Mouse (Mus musculus) stomach, embryonic 16.5 days (tissue): Measurements from ENCODE around the gene Arid2. TPM values are rescaled to one million over a fixed set of nuclear protein-coding genes. Genes with fewer than 3 reads are reported as not detected.
A peak's percentile ranks its signal among the peaks of the same experiment; 100 is the strongest.

Experiments
- ATAC-seq: fragments of 200-750 bp; cut with Nextera tagmentation; 2 replicates; pipeline ENCODE4 v1.8.0; 2017; ENCODE audit warnings: moderate number of reproducible peaks, moderate TSS enrichment; ENCODE audit not compliant: insufficient read depth, low FRiP score
- H3K27ac ChIP-seq: fragments of 300-500 bp; sonication (generic); 2 replicates; pipeline ENCODE4 v1.5.1; 2014; ENCODE audit warnings: low read length
- H3K27me3 ChIP-seq: fragments of 300-500 bp; sonication (generic); 2 replicates; pipeline ENCODE4 v1.6.1; 2014; ENCODE audit warnings: low read length, control low read depth, mixed read lengths; ENCODE audit not compliant: control insufficient read depth, insufficient read depth
- H3K36me3 ChIP-seq: fragments of 300-500 bp; sonication (generic); 2 replicates; pipeline ENCODE4 v1.6.1; 2014; ENCODE audit warnings: low read length; ENCODE audit not compliant: control insufficient read depth, insufficient read depth
- H3K4me1 ChIP-seq: fragments of 300-500 bp; sonication (generic); 2 replicates; pipeline ENCODE4 v1.6.1; 2014; ENCODE audit warnings: low read length, control low read depth, mixed read lengths; ENCODE audit not compliant: control insufficient read depth, insufficient read depth
- H3K4me2 ChIP-seq: fragments of 300-500 bp; sonication (generic); 2 replicates; pipeline ENCODE4 v1.6.1; 2014; ENCODE audit warnings: low read depth, low read length, mixed read lengths
- H3K4me3 ChIP-seq: fragments of 300-500 bp; sonication (generic); replicated peaks from 2 replicates; pipeline ENCODE4 v1.5.1; 2014; ENCODE audit warnings: mild to moderate bottlenecking, low read length
- H3K9ac ChIP-seq: fragments of 300-500 bp; sonication (generic); 2 replicates; pipeline ENCODE4 v1.6.1; 2014; ENCODE audit warnings: low read length
- H3K9me3 ChIP-seq: fragments of 300-500 bp; sonication (generic); replicated peaks from 2 replicates; pipeline ENCODE4 v1.6.1; 2016; ENCODE audit warnings: low read length, control low read depth; ENCODE audit not compliant: control insufficient read depth
- WGBS: fragments of 180-500 bp; shearing (Covaris S2); extraction: QIAGEN DNeasy Blood & Tissue Kit; methylation state at CpG from one replicate; pipeline ENCODE4 v1.1.7; 2014; 5-methylcytosine and 5-hydroxymethylcytosine counted together
- polyA plus RNA-seq: library from polyadenylated mRNA; unstranded; fragments of >200 nt; fragmentation: Nextera tagmentation; extraction: Ambion mirVana; gene quantifications from 2 replicates; pipeline ENCODE4 v1.2.1, GENCODE M21; 2015

Arid2 gene
- polyA plus RNA-seq, 1 experiment from 2014 or later: 19.7 TPM

DNA sequence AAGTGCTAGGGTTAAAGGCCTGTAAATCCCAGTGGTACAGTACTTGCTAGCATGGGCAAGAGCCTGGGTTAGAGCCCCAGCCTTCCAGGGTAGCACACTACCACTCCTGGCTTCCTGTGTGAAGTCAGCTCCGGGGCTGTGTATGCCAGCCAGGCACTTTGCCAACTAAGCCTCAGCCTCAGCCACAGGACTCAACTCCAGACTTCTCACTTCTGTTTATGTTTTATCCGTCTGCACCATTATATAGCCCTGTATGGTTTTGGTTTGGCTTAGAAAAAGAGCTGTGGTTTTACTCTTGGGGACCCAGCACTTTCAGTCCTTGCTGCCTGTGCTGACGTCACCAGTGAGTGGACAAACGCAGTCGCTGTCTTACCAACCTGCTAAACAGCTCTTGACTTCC, 89.9 kb downstream of the Arid2 start:
- H3K27ac ChIP-seq: peak overlapping the region; percentile 64; the same call in 1 of the 2 replicates
- no peak overlapping the region for H3K9ac ChIP-seq
- no peak overlapping the region for H3K4me2 ChIP-seq
- H3K4me1 ChIP-seq: no peaks in the 10 kb centered on the region
- peaks cover 7% of the 10 kb centered on the region; the same call in 1 of the 2 replicates for H3K36me3 ChIP-seq
- WGBS: 63% methylated on average over 5 of the region's 5 CpGs
- H3K27me3 ChIP-seq: no peaks in the 10 kb centered on the region
- H3K4me3 ChIP-seq: no peak overlapping the region
- ATAC-seq: peak; percentile 44; the same call in 1 of the 2 replicates
- H3K9me3 ChIP-seq: no peaks in the 10 kb centered on the region

DNA sequence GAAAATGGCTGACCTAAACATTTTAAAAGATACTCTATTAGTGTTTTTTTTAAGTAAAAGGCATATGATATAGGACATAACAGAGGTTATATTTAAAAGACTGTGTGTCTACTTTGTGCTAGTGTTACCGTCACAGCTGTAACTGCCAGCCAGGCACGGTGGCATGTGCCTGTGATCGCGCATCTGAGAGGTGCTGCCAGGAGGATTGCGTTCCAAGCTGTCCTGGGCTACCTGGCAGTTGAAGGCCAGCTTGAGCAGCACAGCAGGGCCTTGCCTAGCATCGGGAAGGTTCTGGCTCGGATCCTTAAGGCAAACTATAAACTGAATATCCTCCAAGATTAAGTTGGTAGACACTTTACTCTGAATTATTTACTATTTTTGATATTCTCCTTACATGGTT, 90.4 kb downstream of the Arid2 start:
- Histone ChIP-seq H3K9ac (no peak overlapping the region), H3K4me2 (no peak overlapping the region), H3K27me3 (no peaks in the 10 kb centered on the region), H3K4me3 (no peak overlapping the region), H3K36me3 (peaks cover 3% of the 10 kb centered on the region; the same call in 1 of the 2 replicates), H3K9me3 (no peaks in the 10 kb centered on the region), H3K27ac (peak overlapping the region; percentile 64), H3K4me1 (no peaks in the 10 kb centered on the region)
- no peak for ATAC-seq
- 85% methylated on average over 7 of the region's 7 CpGs for WGBS

DNA sequence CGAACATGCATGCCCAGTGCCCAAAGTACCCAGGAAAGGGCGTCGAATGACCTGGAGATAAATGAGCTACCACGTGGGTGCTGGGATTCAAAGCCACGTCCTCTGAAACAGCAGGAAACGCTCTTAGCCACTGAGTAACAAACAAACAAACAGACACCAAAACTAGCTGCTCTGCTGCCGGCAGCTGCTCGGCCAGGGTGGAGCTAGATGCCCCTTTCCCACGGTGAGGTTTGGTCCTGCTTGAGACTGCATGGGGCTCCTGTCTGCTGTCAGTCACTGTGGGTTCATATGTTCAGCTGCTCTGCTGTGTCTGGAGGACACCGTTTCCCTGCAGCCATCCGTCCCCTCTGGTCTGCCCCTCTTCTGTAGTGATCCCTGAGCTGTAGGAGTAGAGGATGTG, 94.9 kb downstream of the Arid2 start:
- Histone ChIP-seq H3K36me3 (peaks cover 6% of the 10 kb centered on the region; the same call in 1 of the 2 replicates), H3K27ac (no peak overlapping the region), H3K27me3 (no peaks in the 10 kb centered on the region), H3K9ac (no peak overlapping the region), H3K4me2 (no peak overlapping the region), H3K9me3 (no peaks in the 10 kb centered on the region), H3K4me1 (no peaks in the 10 kb centered on the region), H3K4me3 (no peak overlapping the region)
- WGBS: 81% methylated on average over 11 of the region's 11 CpGs
- no peak for ATAC-seq

DNA sequence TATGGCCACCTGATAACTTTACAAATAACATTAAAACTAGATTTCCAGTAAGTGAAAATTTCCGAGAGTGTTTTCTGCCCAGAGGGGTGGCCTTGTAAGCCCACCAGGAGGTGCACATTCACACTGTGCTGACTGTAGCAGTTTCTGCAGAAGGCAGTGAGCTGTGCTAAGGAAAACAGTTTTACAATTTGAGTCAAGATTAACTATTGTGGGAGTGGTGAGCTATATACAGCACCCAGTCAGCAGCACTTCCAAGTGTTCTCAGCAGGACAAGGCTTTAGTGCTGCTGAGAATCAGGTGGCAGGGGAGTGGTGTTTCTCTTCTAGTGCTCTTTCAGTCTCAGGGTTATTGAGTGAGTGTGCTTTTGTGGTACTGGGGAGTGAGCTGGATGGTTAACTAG, 101.2 kb downstream of the Arid2 start:
- no peak overlapping the region for H3K4me2 ChIP-seq
- no peaks in the 10 kb centered on the region for H3K9me3 ChIP-seq
- H3K4me1 ChIP-seq: no peaks in the 10 kb centered on the region
- 81% methylated on average over 1 of the region's 1 CpGs for WGBS
- no peaks in the 10 kb centered on the region for H3K27me3 ChIP-seq
- H3K4me3 ChIP-seq: no peak overlapping the region
- H3K36me3 ChIP-seq: peaks cover 10% of the 10 kb centered on the region; the same call in 1 of the 2 replicates
- H3K27ac ChIP-seq: no peak overlapping the region
- ATAC-seq: no peak
- H3K9ac ChIP-seq: no peak overlapping the region

DNA sequence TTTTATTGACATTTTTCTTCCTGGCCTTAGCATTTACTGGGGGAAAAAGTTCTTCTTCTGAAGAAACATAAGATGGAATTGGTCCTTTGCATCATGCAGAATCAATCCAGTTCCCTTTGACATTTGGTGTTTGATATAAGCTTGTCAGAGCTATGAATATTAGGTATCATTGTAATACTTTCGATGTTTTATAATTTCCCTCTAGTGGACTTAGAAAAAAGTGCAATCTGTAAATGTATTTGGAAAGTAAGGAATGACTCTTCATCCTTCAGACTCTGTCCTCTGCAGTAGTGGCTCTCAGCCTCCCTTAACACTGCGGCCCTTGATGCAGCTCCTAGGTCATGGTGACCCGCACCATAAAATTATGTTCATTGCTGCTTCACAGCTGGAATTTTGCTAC, 105.6 kb downstream of the Arid2 start:
- 92% methylated on average over 3 of the region's 3 CpGs for WGBS
- Histone ChIP-seq H3K27ac (no peak overlapping the region), H3K9me3 (no peaks in the 10 kb centered on the region), H3K27me3 (no peaks in the 10 kb centered on the region), H3K4me2 (no peak overlapping the region), H3K36me3 (peaks cover 16% of the 10 kb centered on the region; the same call in 1 of the 2 replicates), H3K9ac (no peak overlapping the region), H3K4me1 (no peaks in the 10 kb centered on the region), H3K4me3 (no peak overlapping the region)
- ATAC-seq: no peak

DNA sequence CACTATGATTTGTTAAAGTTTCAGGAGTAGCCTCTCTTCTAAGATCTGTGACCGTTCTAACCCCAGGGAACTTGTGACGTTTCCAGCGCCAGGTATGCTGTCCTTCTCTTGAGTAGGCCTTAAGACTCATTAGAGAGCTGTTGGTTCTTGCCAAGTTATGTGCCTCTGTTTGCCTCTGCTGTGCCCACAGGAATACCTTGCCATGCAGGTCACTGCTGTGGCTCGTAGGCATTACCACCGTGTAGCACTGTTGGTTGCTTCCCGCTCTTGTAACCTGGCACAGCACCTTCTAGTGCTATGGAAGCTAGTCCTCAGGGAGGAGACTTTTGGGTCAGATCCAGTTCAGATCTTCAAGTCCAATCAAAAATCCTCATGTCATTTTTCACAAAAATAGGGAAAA, 107.8 kb downstream of the Arid2 start:
- Histone ChIP-seq H3K36me3 (peaks cover 14% of the 10 kb centered on the region; the same call in 1 of the 2 replicates), H3K4me1 (0 out of 2 replicates have a peak, but pooled peaks cover 6% of the 10 kb centered on the region), H3K9ac (no peak overlapping the region), H3K9me3 (no peaks in the 10 kb centered on the region), H3K4me2 (no peak overlapping the region), H3K4me3 (no peak overlapping the region), H3K27me3 (no peaks in the 10 kb centered on the region), H3K27ac (no peak overlapping the region)
- WGBS: 95% methylated on average over 6 of the region's 6 CpGs
- ATAC-seq: no peak

DNA sequence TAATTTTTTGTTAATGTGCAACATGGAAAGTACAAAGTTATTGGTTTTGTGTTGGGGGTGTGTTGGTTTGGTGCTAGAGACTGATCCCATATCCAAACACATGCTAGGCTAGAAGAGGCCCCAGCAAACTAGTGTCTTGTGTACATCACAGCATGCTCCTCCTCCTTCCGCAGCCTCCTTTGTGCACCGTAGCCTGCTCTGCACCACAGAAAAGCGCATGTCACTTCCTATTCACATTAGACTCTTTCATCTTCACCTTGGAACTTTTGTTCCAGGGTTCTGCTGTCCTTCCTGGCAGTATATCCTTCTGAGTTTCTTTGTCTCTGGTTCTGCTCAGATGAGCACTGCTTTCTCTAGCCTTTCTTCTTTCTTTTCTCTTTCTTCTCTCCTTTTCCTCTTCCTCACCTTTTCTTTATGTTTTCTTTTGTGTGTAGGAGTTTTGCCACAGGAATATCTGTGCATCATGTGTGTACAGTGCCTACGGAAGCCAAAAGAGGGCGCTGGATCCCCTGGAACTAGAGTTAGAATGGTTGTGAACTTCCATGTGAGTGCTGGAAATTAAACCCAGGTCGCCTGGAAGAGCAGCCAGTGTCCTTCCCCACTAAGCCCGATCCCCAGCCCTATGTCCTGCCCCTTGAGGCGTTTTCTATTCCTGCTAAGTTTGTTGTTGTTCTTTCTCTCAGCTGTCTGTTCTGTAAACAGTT, 109.5 kb downstream of the Arid2 start:
- Histone ChIP-seq H3K9ac (no peak overlapping the region), H3K27me3 (no peaks in the 10 kb centered on the region), H3K4me2 (no peak overlapping the region), H3K36me3 (peaks cover 12% of the 10 kb centered on the region; the same call in 1 of the 2 replicates), H3K9me3 (no peaks in the 10 kb centered on the region), H3K4me3 (no peak overlapping the region), H3K4me1 (0 out of 2 replicates have a peak, but pooled peaks cover 6% of the 10 kb centered on the region), H3K27ac (no peak overlapping the region)
- WGBS: 84% methylated on average over 8 of the region's 8 CpGs
- no peak for ATAC-seq

DNA sequence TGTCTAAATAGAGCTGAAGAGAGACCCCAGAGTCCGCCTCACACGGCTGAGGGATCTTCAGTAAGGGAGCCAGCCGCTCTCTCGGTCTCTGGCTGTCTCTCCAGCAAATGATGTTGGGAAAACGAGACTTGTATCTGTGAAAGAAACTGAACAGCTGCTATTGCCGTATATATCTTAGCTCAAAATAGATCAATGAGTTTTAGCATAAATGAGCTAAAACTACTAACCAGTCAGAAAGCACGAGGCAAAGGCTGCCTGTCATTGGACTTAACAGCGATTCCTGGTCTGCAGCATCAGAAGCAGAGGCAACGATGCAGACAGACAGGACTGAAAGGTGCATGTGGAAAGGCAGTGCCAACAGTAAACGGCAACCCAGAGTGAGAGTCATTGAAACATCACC, 111.0 kb downstream of the Arid2 start:
- no peaks in the 10 kb centered on the region for H3K9me3 ChIP-seq
- no peak overlapping the region for H3K4me2 ChIP-seq
- H3K4me3 ChIP-seq: no peak overlapping the region
- no peak overlapping the region for H3K27ac ChIP-seq
- no peak for ATAC-seq
- H3K9ac ChIP-seq: no peak overlapping the region
- WGBS: 77% methylated on average over 10 of the region's 10 CpGs
- H3K4me1 ChIP-seq: 0 out of 2 replicates have a peak, but pooled peaks cover 6% of the 10 kb centered on the region
- peaks cover 8% of the 10 kb centered on the region; the same call in 1 of the 2 replicates for H3K36me3 ChIP-seq
- H3K27me3 ChIP-seq: no peaks in the 10 kb centered on the region

DNA sequence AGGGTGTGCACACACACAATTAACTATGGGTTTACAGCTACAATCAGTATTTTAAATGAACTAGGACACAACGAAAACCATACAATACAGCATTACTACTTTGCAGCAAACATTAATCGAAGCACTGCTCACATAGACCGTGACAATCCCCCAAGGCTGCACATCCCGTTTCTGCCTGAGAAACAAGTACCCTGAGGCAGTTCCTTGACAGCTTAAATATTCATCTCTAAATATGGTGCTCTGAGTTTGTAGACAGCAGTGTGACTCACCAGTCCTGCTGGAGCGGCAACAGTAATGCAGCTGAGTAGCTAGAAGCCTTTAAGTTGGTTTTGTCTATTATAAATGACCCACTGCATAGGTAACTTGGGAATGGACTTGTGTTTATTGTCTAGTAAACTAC, 118.2 kb downstream of the Arid2 start:
- 72% methylated on average over 5 of the region's 5 CpGs for WGBS
- no peak overlapping the region for H3K27ac ChIP-seq
- H3K9me3 ChIP-seq: no peaks in the 10 kb centered on the region
- H3K27me3 ChIP-seq: no peaks in the 10 kb centered on the region
- no peak overlapping the region for H3K4me2 ChIP-seq
- H3K9ac ChIP-seq: no peak overlapping the region
- peaks cover 14% of the 10 kb centered on the region; the same call in 1 of the 2 replicates for H3K36me3 ChIP-seq
- H3K4me3 ChIP-seq: no peak overlapping the region
- ATAC-seq: no peak
- no peaks in the 10 kb centered on the region for H3K4me1 ChIP-seq
